Mouse (Mus musculus) forebrain, embryonic 14.5 days (tissue): Measurements from ENCODE around the gene Fam53a. TPM values are rescaled to one million over a fixed set of nuclear protein-coding genes. Genes with fewer than 3 reads are reported as not detected.

Experiments
- ATAC-seq: fragments of 200-750 bp; cut with Nextera tagmentation; 2 replicates; pipeline ENCODE4 v1.8.0; 2017; ENCODE audit warnings: mild to moderate bottlenecking, moderate library complexity
- DNase-seq: peaks from one replicate; pipeline ENCODE4 v3.0.0-alpha.2; 2015; ENCODE audit warnings: low spot score
- H3K27ac ChIP-seq: fragments of 300-500 bp; sonication (generic); 2 replicates; pipeline ENCODE4 v1.5.1; 2014; ENCODE audit warnings: low read depth, mild to moderate bottlenecking, control low read depth, low read length, moderate library complexity
- H3K27me3 ChIP-seq: fragments of 300-500 bp; sonication (generic); replicated peaks from 2 replicates; pipeline ENCODE4 v1.6.1; 2014; ENCODE audit warnings: low read length, control low read depth, mixed read lengths; ENCODE audit not compliant: control insufficient read depth, insufficient read depth
- H3K36me3 ChIP-seq: fragments of 300-500 bp; sonication (generic); 2 replicates; pipeline ENCODE4 v1.6.1; 2014; ENCODE audit warnings: low read length, control low read depth; ENCODE audit not compliant: control insufficient read depth, insufficient read depth
- H3K4me1 ChIP-seq: fragments of 300-500 bp; sonication (generic); 2 replicates; pipeline ENCODE4 v1.6.1; 2014; ENCODE audit warnings: antibody characterized with exemption, low read length, control low read depth; ENCODE audit not compliant: control insufficient read depth, insufficient read depth
- H3K4me2 ChIP-seq: fragments of 300-500 bp; sonication (generic); 2 replicates; pipeline ENCODE4 v1.6.1; 2014; ENCODE audit warnings: mild to moderate bottlenecking, control low read depth, low read length
- H3K4me3 ChIP-seq: fragments of 300-500 bp; sonication (generic); 2 replicates; pipeline ENCODE4 v1.5.1; 2014; ENCODE audit warnings: low read depth, low read length, control low read depth
- H3K9ac ChIP-seq: fragments of 300-500 bp; sonication (generic); 2 replicates; pipeline ENCODE4 v1.6.1; 2014; ENCODE audit warnings: mild to moderate bottlenecking, low read length, control low read depth, moderate library complexity
- H3K9me3 ChIP-seq: fragments of 300-500 bp; sonication (generic); replicated peaks from 2 replicates; pipeline ENCODE4 v1.6.1; 2016; ENCODE audit warnings: low read length, control low read depth, mixed read lengths; ENCODE audit not compliant: control insufficient read depth
- WGBS: fragments of 180-500 bp; shearing (Covaris S2); extraction: QIAGEN DNeasy Blood & Tissue Kit; methylation state at CpG from one replicate; pipeline ENCODE4 v1.1.7; 2014; 5-methylcytosine and 5-hydroxymethylcytosine counted together
- polyA plus RNA-seq: library from polyadenylated mRNA; unstranded; fragments of >200 nt; fragmentation: Nextera tagmentation; extraction: Ambion mirVana; gene quantifications from 2 replicates; pipeline ENCODE4 v1.2.1, GENCODE M21; 2014

Gene Fam53a
- polyA plus RNA-seq, 1 experiment from 2014 or later: 46.3 TPM

GRCm38 (mm10) chr5:33623766-33624165 lies 5.7 kb downstream of the Fam53a start:
- H3K36me3 ChIP-seq: no peaks in the 10 kb centered on the region
- H3K4me2 ChIP-seq: no peak overlapping the region
- no peaks in the 10 kb centered on the region for H3K27me3 ChIP-seq
- peaks cover 11% of the 10 kb centered on the region for H3K4me1 ChIP-seq
- no peak overlapping the region for H3K27ac ChIP-seq
- no peak overlapping the region for H3K9ac ChIP-seq
- DNase-seq: no peak
- ATAC-seq: no peak
- no peaks in the 10 kb centered on the region for H3K9me3 ChIP-seq
- whole genome bisulfite sequencing: 83% methylated on average over 3 of the region's 3 CpGs
- H3K4me3 ChIP-seq: no peak overlapping the region

GRCm38 (mm10) chr5:33622671-33623070 lies 6.8 kb downstream of the Fam53a start:
- Histone ChIP-seq H3K36me3 (no peaks in the 10 kb centered on the region), H3K27ac (no peak overlapping the region), H3K4me1 (no peaks in the 10 kb centered on the region; the same call in 1 of the 2 replicates), H3K9me3 (no peaks in the 10 kb centered on the region), H3K27me3 (no peaks in the 10 kb centered on the region), H3K4me2 (no peak overlapping the region), H3K4me3 (no peak overlapping the region), H3K9ac (no peak overlapping the region)
- DNase-seq (no peak), ATAC-seq (no peak)
- 92% methylated on average over 2 of the region's 2 CpGs for WGBS

DNA sequence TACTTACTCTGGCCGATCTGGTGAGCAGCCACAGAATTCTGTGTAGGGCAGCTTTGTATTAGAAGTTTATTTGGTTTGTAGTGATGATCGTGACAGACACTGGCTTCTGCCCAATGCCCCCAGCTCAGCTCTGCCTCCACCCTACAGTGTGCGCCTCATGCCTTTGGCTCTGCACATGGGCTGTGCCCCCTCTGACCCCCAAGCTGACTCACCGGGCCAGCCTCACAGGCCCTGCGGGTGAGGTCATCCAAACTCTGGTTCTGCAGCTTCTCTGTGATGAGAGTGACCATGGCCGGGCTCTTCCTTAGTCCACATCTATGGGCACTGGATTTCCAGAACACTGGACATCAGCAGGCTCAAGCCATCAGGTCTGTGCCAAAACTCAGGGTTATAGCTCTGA lies 15.0 kb downstream of the Fam53a start:
- no peaks in the 10 kb centered on the region for H3K27me3 ChIP-seq
- no peak overlapping the region for H3K9ac ChIP-seq
- H3K9me3 ChIP-seq: no peaks in the 10 kb centered on the region
- no peak overlapping the region for H3K4me2 ChIP-seq
- H3K4me1 ChIP-seq: no peaks in the 10 kb centered on the region
- 95% methylated on average over 6 of the region's 6 CpGs for WGBS
- no peak for DNase-seq
- H3K36me3 ChIP-seq: peaks cover 29% of the 10 kb centered on the region
- no peak overlapping the region for H3K27ac ChIP-seq
- H3K4me3 ChIP-seq: no peak overlapping the region
- no peak for ATAC-seq

DNA sequence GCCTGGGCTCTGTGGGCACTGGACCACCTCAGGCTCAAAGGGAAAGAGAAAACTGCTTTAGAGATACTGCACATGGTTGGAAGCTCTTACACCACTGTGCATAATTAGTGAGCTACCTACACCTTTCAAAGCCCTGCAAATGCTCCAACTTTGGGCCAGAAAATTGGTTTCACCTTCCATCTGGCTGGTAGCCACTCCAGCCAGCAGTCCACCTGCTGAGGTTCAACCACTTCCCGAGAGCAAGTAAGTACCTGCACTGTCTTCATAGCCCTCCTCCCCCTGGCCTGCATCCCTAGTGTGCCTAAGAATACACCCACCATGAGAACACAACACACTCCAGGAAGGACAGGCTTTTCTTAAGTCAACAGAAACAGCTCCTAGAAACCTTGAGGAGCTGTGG lies 17.6 kb downstream of the Fam53a start:
- Histone ChIP-seq H3K27me3 (no peaks in the 10 kb centered on the region), H3K36me3 (peaks cover 46% of the 10 kb centered on the region), H3K4me3 (no peak overlapping the region), H3K4me1 (no peaks in the 10 kb centered on the region), H3K9me3 (no peaks in the 10 kb centered on the region), H3K9ac (no peak overlapping the region), H3K4me2 (no peak overlapping the region), H3K27ac (no peak overlapping the region)
- no peak for DNase-seq
- 91% methylated on average over 1 of the region's 1 CpGs for WGBS
- no peak for ATAC-seq

DNA sequence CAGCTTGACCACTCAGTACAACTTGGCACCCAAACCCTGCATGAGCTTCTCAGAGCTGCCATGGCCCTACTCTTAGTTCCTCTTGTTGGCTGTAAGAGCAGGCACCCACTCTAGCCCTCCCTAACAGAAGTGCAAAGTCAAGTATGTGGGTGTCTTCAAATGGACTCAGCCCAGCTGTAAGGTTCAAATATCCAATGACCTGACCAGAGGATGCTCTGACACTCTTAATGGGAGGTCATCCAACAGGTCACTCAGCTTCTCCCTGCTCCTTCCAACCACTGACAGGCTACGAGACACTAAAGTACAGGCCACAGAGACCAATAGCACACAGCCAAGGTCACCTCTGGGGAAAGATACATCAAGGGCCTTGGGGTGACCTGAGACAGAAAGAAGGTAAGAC lies 20.2 kb downstream of the Fam53a start:
- no peaks in the 10 kb centered on the region for H3K4me1 ChIP-seq
- no peaks in the 10 kb centered on the region for H3K27me3 ChIP-seq
- DNase-seq (no peak), ATAC-seq (no peak)
- WGBS: 90% methylated on average over 1 of the region's 1 CpGs
- no peak overlapping the region for H3K4me2 ChIP-seq
- H3K36me3 ChIP-seq: peaks cover 56% of the 10 kb centered on the region
- no peak overlapping the region for H3K4me3 ChIP-seq
- H3K27ac ChIP-seq: no peak overlapping the region
- H3K9me3 ChIP-seq: no peaks in the 10 kb centered on the region
- H3K9ac ChIP-seq: no peak overlapping the region

DNA sequence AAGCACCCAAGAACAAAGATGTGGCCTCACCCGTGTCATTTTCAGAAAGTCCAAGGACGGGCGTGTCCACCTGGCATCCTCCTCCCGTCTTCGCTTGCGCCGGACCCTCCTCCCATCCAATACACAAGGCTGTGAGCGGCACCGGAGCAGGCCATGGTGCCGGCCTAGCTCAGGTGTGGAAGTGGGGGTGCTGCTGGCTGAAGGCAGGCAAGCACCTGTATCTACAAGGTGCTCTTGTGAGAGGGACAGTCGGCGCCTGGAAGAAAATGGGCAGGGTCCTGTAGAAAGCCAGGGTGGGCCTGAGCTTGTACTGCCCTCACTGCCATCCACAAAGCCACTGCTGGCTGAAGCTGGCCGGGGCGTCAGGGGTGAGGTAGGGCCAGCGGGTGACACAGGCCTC lies 22.0 kb downstream of the Fam53a start:
- Histone ChIP-seq H3K9ac (no peak overlapping the region), H3K27ac (no peak overlapping the region), H3K4me3 (no peak overlapping the region), H3K36me3 (peaks cover 43% of the 10 kb centered on the region), H3K27me3 (no peaks in the 10 kb centered on the region), H3K4me1 (no peaks in the 10 kb centered on the region), H3K9me3 (no peaks in the 10 kb centered on the region), H3K4me2 (no peak overlapping the region)
- 96% methylated on average over 14 of the region's 15 CpGs for whole genome bisulfite sequencing
- ATAC-seq (no peak), DNase-seq (no peak)

DNA sequence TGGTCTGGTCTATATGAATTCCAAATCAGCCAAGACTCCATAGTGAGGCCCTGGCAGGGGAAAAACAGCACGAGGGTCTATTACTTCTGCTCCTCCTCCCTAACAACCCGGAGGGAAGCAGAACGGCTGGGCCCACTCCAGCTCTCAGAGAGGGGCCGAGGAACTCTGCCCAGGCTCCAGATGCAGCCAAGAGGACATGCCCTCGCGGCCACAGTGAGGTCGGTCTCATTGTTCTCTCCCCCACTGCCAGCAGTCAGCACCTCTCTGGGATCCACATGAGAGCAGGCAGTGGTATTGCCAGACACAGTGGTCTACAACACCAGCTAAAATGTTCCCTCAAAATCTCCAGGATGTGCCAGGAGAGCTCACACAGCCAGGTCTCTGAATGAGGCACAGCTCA lies 22.8 kb downstream of the Fam53a start:
- H3K4me1 ChIP-seq: no peaks in the 10 kb centered on the region
- DNase-seq: no peak

DNA sequence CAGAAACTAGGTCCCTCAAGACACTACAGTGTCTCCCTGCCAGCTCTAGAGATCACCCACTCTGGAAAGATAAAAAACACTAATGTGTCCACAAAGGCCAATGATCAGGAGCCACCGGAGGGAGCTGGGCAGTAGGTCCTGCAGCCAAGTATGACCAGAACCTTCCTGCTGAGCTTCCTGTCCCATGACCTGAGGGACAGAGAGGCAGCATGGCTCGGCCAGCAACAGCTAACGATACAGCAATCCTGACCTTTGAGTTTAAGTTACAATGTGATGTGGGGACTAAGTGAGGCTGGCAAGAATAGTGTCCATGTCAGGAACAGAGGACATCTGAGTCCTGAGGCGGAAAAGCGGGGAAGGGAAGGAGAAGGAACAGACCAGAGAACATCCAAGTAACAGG lies 24.1 kb downstream of the Fam53a start:
- 88% methylated on average over 5 of the region's 5 CpGs for WGBS
- Histone ChIP-seq H3K4me1 (no peaks in the 10 kb centered on the region), H3K9me3 (no peaks in the 10 kb centered on the region), H3K36me3 (peaks cover 43% of the 10 kb centered on the region), H3K9ac (no peak overlapping the region), H3K4me3 (no peak overlapping the region), H3K27ac (no peak overlapping the region), H3K4me2 (no peak overlapping the region), H3K27me3 (no peaks in the 10 kb centered on the region)
- no peak for ATAC-seq
- DNase-seq: no peak

More for the DNA sequence above, 22.8 kb downstream of the Fam53a start:
- no peak for ATAC-seq
- H3K9ac ChIP-seq: no peak overlapping the region
- H3K27ac ChIP-seq: no peak overlapping the region
- H3K36me3 ChIP-seq: peaks cover 43% of the 10 kb centered on the region
- no peak overlapping the region for H3K4me3 ChIP-seq
- no peak overlapping the region for H3K4me2 ChIP-seq
- WGBS: 82% methylated on average over 7 of the region's 7 CpGs
- H3K9me3 ChIP-seq: no peaks in the 10 kb centered on the region
- H3K27me3 ChIP-seq: no peaks in the 10 kb centered on the region

DNA sequence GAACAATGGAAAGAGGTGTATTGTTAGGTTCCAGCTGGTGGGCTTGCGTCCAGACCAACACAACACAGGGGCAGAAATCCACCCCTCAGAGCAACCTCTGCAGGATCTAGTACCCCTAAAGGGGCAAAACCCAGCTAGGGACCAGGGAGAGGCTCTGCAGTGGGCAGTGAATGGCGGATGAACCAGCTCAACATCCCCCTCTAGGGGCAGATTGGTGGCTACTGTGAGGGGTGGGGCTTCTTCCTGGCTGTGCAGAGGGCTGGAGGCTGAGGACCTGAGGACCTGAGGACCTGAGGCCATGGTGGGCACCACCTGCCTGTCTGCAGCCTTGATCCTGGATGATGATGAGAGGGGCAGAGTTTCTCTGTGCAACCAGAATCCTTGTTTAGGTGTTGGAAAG lies 35.8 kb downstream of the Fam53a start:
- ATAC-seq: no peak
- Histone ChIP-seq H3K4me1 (no peaks in the 10 kb centered on the region), H3K36me3 (no peaks in the 10 kb centered on the region), H3K27me3 (0 out of 2 replicates have a peak, but pooled peaks cover 3% of the 10 kb centered on the region), H3K9ac (no peak overlapping the region), H3K9me3 (no peaks in the 10 kb centered on the region), H3K4me3 (no peak overlapping the region), H3K27ac (no peak overlapping the region), H3K4me2 (no peak overlapping the region)
- DNase-seq: peak; percentile 3
- 31% methylated on average over 2 of the region's 2 CpGs for WGBS
